Mouse (Mus musculus) heart, embryonic 12.5 days (tissue): ENCODE measurements at regions not wholly inside any gene's neighbourhood (a gene's known extent, or its start where the extent isn't known, plus 50 kb on each side); places are given as distances from the start of the nearest gene placed in this dataset.
A peak's percentile ranks its signal among the peaks of the same experiment; 100 is the strongest.

Source experiments
- ATAC-seq: fragments of 200-750 bp; cut with Nextera tagmentation; 2 replicates; pipeline ENCODE4 v1.8.0; 2017; ENCODE audit warnings: moderate TSS enrichment, moderate library complexity; ENCODE audit not compliant: insufficient number of reproducible peaks, low FRiP score
- H3K27ac ChIP-seq: fragments of 300-500 bp; sonication (generic); 2 replicates; pipeline ENCODE4 v1.5.1; 2016; ENCODE audit warnings: mild to moderate bottlenecking, moderate library complexity; ENCODE audit not compliant: poor library complexity, severe bottlenecking
- H3K27me3 ChIP-seq: fragments of 300-500 bp; sonication (generic); replicated peaks from 2 replicates; pipeline ENCODE4 v1.6.1; 2016; ENCODE audit warnings: mild to moderate bottlenecking, moderate library complexity
- H3K36me3 ChIP-seq: fragments of 300-500 bp; sonication (generic); 2 replicates; pipeline ENCODE4 v1.6.1; 2016; ENCODE audit warnings: mild to moderate bottlenecking, moderate library complexity
- H3K4me1 ChIP-seq: fragments of 300-500 bp; sonication (generic); replicated peaks from 2 replicates; pipeline ENCODE4 v1.6.1; 2016; ENCODE audit warnings: mild to moderate bottlenecking
- H3K4me2 ChIP-seq: fragments of 300-500 bp; sonication (generic); 2 replicates; pipeline ENCODE4 v1.6.1; 2016; ENCODE audit warnings: mild to moderate bottlenecking, moderate library complexity
- H3K4me3 ChIP-seq: fragments of 300-500 bp; sonication (generic); 2 replicates; pipeline ENCODE4 v1.5.1; 2016; ENCODE audit warnings: mild to moderate bottlenecking
- H3K9ac ChIP-seq: fragments of 300-500 bp; sonication (generic); 2 replicates; pipeline ENCODE4 v1.6.1; 2016; ENCODE audit warnings: mild to moderate bottlenecking, moderate library complexity
- H3K9me3 ChIP-seq: fragments of 300-500 bp; sonication (generic); replicated peaks from 2 replicates; pipeline ENCODE4 v1.6.1; 2016; ENCODE audit warnings: mild to moderate bottlenecking, moderate library complexity
- WGBS: fragments of 180-500 bp; shearing (Covaris S2); methylation state at CpG from one replicate; pipeline ENCODE4 v1.1.7; 2016; 5-methylcytosine and 5-hydroxymethylcytosine counted together

DNA sequence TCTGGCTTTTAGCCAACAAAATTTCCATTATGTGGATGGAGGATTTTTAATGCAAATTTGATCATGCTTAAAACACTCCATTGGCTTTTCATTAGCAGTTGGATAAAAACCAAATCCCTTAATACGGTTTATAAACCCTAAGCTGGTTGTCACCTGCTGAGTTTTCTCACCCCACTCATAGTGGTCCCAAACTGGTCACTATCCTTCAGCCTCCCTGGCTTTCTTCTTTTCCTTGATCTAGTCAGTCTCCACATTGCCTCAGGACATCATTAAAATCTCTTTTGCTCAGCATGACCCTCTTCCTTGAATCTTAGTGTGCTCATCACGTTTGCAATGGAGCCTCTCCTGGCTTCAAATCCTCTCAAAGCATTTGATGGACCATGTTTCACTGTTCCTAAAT lies 340.9 kb upstream of the Cntn3 start:
- no peak overlapping the region for H3K4me3 ChIP-seq
- ATAC-seq: no peak
- H3K36me3 ChIP-seq: no peaks in the 10 kb centered on the region
- H3K9ac ChIP-seq: no peak overlapping the region
- H3K4me1 ChIP-seq: no peaks in the 10 kb centered on the region
- H3K4me2 ChIP-seq: no peak overlapping the region
- 47% methylated on average over 2 of the region's 2 CpGs for WGBS
- no peaks in the 10 kb centered on the region for H3K9me3 ChIP-seq
- no peaks in the 10 kb centered on the region for H3K27me3 ChIP-seq
- H3K27ac ChIP-seq: no peak overlapping the region

DNA sequence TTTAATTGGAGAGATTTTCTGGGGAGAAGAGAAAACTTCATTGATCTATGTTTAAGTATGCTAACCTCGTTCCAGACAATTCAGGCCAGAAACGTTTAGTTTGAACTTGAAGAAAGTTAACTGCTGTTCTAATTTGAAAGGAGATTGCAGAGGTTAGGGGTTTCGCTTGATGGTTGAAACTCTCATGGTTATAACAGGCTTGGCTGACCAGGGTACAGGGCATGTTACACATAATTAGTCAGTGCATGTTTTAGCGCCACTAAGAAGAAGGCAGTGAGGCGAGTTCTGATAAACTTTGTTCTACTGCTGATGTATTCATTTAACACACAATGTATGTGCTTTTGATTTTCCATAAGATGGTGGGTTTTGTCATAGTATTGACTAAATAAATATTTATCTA lies 331.1 kb upstream of the Cntn3 start:
- 73% methylated on average over 5 of the region's 5 CpGs for WGBS
- no peak overlapping the region for H3K4me3 ChIP-seq
- H3K4me1 ChIP-seq: no peaks in the 10 kb centered on the region
- no peak overlapping the region for H3K9ac ChIP-seq
- no peak overlapping the region for H3K4me2 ChIP-seq
- no peak for ATAC-seq
- H3K27me3 ChIP-seq: no peaks in the 10 kb centered on the region
- H3K36me3 ChIP-seq: no peaks in the 10 kb centered on the region
- 0 out of 2 replicates have a peak, but pooled peaks cover 3% of the 10 kb centered on the region for H3K9me3 ChIP-seq
- H3K27ac ChIP-seq: no peak overlapping the region

DNA sequence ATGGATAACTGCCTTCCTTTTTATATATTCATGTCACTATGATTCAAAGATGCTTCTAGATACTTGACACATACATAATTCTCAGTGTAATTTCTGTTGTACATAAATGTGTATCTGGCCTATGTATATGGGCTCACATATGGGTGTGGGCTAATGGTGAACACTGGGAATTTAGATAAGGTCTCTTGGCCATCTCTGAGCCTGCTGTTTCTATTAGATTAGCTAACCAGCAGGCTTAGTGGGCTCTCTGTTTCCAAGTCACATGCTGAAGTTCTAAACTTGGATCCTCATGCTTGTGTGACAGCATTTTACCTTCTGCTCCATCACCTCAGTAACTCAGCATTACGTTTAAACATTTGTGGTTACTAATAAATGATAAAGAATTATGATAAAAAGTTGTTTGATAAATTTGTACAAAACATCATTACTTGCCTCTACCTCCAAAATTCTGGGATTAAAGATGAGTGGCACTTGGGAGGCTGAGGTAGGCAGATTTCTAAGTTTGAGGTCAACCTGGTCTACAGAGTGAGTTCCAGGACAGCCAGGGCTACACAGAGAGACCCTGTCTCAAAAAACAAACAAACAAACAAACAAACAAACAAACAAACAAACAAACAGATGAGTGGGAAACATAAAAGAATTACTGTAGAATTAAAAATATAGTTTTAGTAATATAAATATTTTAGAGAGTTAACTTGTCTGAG lies 327.7 kb upstream of the Cntn3 start:
- Histone ChIP-seq H3K9ac (no peak overlapping the region), H3K4me3 (no peak overlapping the region), H3K9me3 (no peaks in the 10 kb centered on the region), H3K36me3 (no peaks in the 10 kb centered on the region), H3K4me1 (no peaks in the 10 kb centered on the region), H3K4me2 (no peak overlapping the region), H3K27me3 (no peaks in the 10 kb centered on the region), H3K27ac (no peak overlapping the region)
- peak; percentile 82 for ATAC-seq
- WGBS: 52% methylated on average over 1 of the region's 1 CpGs

DNA sequence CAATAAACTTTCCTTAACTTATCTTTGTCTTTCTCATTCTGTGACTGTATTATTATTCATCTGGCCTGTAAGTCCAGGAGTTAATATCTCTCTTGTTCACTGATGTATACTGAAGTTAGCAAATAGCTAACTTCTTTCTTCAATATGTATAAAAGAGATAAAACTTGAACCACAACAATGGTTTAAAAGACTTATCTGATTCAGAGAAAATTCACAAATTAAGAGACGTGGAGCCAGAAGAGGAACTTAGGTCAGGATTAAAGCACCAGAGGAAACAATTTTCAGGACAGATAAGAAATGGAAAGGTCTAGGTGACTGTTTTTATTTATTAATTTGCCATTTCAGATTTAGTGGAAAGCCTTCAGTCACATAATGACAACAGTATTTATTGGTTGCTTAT lies 295.5 kb upstream of the Cntn3 start:
- H3K4me1 ChIP-seq: no peaks in the 10 kb centered on the region
- 48% methylated on average over 1 of the region's 1 CpGs for WGBS
- H3K4me3 ChIP-seq: no peak overlapping the region
- no peaks in the 10 kb centered on the region for H3K27me3 ChIP-seq
- ATAC-seq: no peak
- no peaks in the 10 kb centered on the region for H3K36me3 ChIP-seq
- no peak overlapping the region for H3K27ac ChIP-seq
- H3K9ac ChIP-seq: no peak overlapping the region
- no peaks in the 10 kb centered on the region for H3K9me3 ChIP-seq
- H3K4me2 ChIP-seq: no peak overlapping the region

DNA sequence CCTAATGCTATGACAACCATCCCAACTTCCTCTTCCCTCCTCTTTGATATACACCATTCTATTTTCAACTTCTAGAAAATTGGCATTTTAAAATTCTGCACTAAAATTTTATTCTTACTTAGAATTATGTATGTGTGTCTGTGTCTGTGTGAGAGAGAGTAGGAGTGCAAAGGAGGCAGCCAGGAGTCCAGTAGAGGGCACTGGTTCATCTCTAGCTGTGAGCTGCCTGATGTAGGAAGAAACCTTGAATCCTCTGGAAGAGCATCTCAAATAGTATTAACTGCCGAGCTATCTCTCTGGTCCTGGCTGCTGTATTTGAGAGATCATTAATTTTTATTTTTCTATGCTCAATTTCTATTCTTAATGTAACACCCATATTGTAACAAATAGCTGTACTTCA lies 271.6 kb upstream of the Cntn3 start:
- Histone ChIP-seq H3K27ac (no peak overlapping the region), H3K4me3 (no peak overlapping the region), H3K9ac (no peak overlapping the region), H3K9me3 (no peaks in the 10 kb centered on the region), H3K4me1 (no peaks in the 10 kb centered on the region), H3K4me2 (no peak overlapping the region), H3K36me3 (no peaks in the 10 kb centered on the region), H3K27me3 (no peaks in the 10 kb centered on the region)
- 37% methylated on average over 1 of the region's 1 CpGs for WGBS
- no peak for ATAC-seq

DNA sequence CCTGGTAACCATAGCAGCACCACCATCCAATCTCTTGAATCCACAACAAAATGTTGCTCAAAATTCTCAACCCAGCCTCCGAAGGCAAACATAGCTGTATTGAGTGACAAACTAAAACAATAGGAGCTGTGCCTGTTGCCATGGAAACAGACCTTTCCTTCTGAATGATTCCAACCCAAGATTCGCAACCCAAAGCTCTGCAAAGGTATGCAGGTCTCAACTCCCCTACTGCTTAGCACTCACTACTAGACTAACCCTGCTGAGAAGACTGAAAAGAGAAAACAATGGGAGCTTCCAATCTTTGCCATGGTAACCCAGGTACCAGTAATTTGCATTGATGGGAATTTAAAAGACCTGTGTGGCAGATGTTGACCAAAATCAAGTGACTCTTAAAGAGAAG lies 260.2 kb upstream of the Cntn3 start:
- Histone ChIP-seq H3K4me3 (no peak overlapping the region), H3K4me1 (no peaks in the 10 kb centered on the region), H3K4me2 (no peak overlapping the region), H3K27me3 (no peaks in the 10 kb centered on the region), H3K9ac (no peak overlapping the region), H3K9me3 (0 out of 2 replicates have a peak, but pooled peaks cover 6% of the 10 kb centered on the region), H3K27ac (no peak overlapping the region), H3K36me3 (no peaks in the 10 kb centered on the region)
- ATAC-seq: no peak
- 44% methylated on average over 2 of the region's 2 CpGs for WGBS
